Mouse (Mus musculus): ENCODE results near the gene Olfr427.
"Not testable (repeated sequence)": the region's sequence is repeated elsewhere in the genome, so short reads cannot be mapped to it uniquely, and the experiment has no call there.

Gene Olfr427

DNA sequence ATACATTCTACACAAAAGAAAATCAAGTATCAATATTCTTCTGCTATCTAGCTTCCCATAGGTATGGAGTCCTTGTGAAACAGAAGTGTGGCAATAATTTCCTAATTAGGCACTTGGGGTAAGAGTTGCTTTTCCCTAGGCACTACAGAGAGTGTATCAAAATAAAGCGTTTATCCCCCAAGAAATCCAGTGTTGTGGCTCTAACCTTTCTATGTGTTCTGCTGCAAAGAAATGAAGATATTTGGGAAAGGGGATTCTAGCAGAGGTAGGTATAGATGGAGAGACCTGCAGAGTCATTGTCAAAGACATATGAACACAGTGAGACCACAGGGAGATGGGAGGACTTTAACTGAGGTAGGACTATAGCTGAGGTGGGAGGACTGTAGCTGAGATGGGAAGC, at the start of gene Olfr427:
Olfr427 (plus strand) TSS at position 301 of the 400 bp plus-strand sequence.
- in situ Hi-C loops (cut with MboI, MseI): no loop called here

DNA sequence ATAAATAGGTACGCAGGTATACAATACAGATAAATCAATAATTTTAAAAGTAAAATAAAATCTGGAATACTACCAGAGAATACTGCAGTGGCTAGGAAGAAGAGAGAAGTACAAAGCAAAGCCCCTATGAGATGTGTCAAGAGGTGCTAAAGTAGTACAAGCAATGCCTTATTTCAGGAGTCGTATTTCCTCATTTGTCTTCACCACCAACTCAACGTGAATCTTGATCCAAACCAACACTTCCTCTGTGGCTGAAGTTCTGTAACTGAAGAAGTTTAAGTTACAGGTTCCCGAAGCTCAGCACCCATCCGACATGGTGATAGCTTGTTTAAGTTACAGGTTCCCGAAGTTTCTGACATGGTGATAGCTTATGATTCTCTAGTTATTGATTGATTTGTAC, 48.5 kb upstream of the Olfr427 start:
- in situ Hi-C loops (cut with MboI, MseI): not testable (repeated sequence)

DNA sequence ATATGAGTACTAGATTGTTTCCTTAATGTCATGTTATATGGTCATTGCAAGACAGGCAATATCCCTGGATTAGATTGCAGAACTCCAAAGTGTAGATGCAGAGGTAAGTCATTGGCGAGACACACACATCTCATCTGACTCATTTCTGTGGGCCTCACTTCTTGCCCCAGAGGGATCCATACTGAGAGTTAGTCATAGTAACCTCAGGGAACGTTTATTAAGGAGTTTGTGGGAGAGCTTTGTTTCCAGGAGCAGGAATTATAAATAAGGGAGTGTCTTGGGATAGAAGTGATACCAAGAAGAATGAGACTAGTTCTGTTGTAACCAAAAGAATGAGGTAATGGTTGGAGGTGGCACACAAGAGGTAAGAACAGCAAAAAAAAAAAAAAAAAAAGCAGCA, 47.8 kb upstream of the Olfr427 start, which contains the start of gene Olfr432:
Olfr432 (plus strand) TSS at position 313 of the 400 bp plus-strand sequence.
- in situ Hi-C loops (cut with MboI, MseI): no loop called here

- in situ Hi-C loops (cut with MboI, MseI): not testable (repeated sequence)
Observed at GRCm38 (mm10) chr1:174049357-174049756, 47.3 kb upstream of the Olfr427 start.

GRCm38 (mm10) chr1:174050532-174050931, 46.2 kb upstream of the Olfr427 start:
- in situ Hi-C loops (cut with MboI, MseI): no loop called here

DNA sequence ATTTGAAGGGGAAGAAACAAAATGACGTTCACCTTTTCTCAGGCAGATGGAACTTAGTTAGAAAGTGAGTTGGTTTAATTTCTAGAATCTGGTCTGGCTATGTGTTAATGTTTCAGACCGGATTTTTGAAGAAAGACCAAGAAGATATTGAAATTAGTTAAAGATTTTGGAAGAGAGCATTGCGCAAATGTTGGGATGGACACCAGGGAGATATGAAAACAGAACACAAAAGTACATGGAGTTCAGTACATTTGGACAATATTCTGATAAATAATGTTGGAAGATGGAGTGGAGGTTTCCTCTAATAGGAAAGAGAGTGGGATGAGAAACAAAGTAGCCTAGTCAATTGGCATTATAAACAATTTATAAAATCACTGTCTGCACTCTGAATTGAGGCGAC, 45.2 kb upstream of the Olfr427 start:
- in situ Hi-C loops (cut with MboI, MseI): no loop called here

GRCm38 (mm10) chr1:174051931-174052536, 44.7 kb upstream of the Olfr427 start:
- in situ Hi-C loops (cut with MboI, MseI): no loop called here

GRCm38 (mm10) chr1:174052981-174053380, 43.7 kb upstream of the Olfr427 start:
- in situ Hi-C loops (cut with MboI, MseI): no loop called here

DNA sequence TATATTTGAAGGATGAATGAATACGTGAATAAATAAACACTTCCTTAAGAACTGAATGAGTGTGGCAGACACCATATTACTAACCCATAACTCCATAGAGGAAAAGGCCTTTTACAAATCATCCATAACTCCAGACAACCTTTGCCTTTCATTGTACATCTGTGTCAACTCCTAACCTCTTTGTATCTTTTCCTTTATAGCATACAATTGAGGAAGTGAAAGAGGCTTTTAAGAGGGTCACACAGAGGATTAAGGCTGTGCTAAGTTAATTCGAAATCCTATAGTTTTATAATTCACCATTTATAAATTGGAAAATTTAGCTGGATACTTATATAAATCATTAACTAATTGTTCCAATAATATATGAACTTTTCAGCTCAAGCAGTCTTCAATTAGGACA, 41.4 kb upstream of the Olfr427 start:
- in situ Hi-C loops (cut with MboI, MseI): no loop called here

- in situ Hi-C loops (cut with MboI, MseI): no loop called here
Observed at GRCm38 (mm10) chr1:174066305-174066704, 30.4 kb upstream of the Olfr427 start, which contains the start of gene Olfr430. Gene Olfr430 (plus strand): TSS chr1:174066605.

- in situ Hi-C loops (cut with MboI, MseI): no loop called here
Observed at GRCm38 (mm10) chr1:174084031-174084430, 12.7 kb upstream of the Olfr427 start, which contains the start of gene Olfr429. Gene Olfr429 (plus strand): TSS chr1:174084331.

DNA sequence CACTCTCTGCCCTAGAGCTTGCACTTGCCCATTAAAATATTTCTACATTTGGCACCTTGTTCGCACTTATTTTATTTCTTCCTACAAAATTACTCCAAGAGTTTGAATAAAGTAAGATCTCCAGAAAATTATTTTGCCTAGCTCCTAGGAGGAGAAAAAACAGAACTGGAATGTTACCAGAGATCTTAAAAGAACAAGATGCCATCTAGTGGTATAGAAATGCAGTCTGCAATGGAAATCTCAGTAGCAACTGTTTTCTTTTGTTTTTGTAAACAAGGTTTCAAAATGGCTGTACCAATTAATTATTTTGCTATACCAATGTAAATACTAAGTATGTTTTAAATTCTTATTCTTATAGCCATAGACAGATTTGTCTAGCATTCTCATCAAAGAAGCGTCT, 7.0 kb downstream of the Olfr427 start:
- in situ Hi-C loops (cut with MboI, MseI): loop anchor here (25.0 kb wide), 1 partner anchor 641 kb away; no protein-coding TSS in a partner anchor

DNA sequence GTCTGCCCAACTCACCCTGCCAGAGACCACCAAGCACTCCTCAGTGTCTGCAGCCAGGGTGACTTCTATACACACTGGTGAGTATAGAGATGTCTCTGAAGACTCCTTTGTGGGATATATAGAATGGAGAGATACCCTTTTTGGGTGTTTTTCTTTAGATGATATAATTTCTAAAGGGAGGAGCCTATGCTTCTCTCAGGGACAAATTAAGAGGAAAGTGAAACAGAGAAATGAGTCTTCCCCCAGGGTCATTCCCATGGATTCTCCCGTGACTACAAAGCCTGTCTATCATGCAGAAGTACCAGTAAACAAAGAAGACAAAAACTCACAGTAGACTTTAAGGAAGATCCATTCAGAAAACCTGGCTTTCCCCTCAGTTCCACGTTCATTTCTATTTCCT, 24.4 kb downstream of the Olfr427 start, which contains the start of gene Olfr231:
Olfr231 (minus strand) TSS at position 101 of the 400 bp plus-strand sequence.
- in situ Hi-C loops (cut with MboI, MseI): loop anchor here (25.0 kb wide), 1 partner anchor 659 kb away; no protein-coding TSS in a partner anchor

DNA sequence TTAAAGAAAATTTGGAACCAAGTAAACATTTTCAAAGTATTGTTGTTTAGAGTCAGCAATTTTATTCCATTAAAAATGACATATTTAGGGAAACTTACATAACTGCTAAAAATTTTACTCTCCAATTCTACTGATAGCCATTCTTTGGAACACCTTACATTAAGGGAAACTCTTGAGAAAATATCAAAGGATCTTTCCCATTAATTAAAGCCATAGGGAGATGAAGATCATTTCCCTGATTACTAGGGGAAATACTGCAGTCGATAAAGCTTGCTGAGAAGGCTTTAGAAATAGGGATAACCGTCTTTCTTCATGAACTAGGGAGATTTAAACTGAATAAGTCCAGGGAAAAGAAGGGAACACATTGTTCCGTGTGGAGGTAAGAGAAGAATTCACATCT, 34.5 kb downstream of the Olfr427 start, which contains the start of gene Olfr424:
Olfr424 (plus strand) TSS at position 301 of the 400 bp plus-strand sequence.
- in situ Hi-C loops (cut with MboI, MseI): no loop called here

GRCm38 (mm10) chr1:174131999-174132398, 35.3 kb downstream of the Olfr427 start:
- in situ Hi-C loops (cut with MboI, MseI): no loop called here

GRCm38 (mm10) chr1:174141384-174141783, 44.7 kb downstream of the Olfr427 start:
- in situ Hi-C loops (cut with MboI, MseI): no loop called here

- in situ Hi-C loops (cut with MboI, MseI): no loop called here
Observed at GRCm38 (mm10) chr1:174146696-174147095, 50.0 kb downstream of the Olfr427 start.

DNA sequence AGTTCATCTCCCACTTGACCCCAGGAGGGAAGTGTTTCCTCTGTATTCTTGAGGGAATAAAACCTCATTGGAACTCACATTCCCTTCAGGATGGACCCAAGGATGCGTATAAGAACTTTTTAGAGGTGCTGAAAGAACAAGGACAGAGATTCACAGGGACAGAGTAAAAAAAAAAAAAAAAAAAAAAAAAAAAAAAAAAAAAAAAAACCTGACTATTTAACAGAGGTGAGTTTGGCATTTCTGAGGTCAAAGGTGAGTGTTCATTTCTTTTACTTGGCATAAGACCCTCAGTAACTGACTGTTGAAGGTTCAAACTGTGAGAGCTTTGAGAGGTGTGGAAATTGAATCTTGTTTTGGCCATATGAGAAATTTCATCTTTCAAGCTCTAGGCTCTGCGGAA, 52.6 kb downstream of the Olfr427 start:
- in situ Hi-C loops (cut with MboI, MseI): no loop called here

Data from regulatory T cell (primary cell).